Mouse (Mus musculus): ENCODE data around the gene Tsc2. TPM values are rescaled to one million over a fixed set of nuclear protein-coding genes. Genes with fewer than 3 reads are reported as not detected.

The Tsc2 gene
- total RNA-seq, 4 experiments from 2014 or later = 79.2 to 135 (median 111) TPM

DNA sequence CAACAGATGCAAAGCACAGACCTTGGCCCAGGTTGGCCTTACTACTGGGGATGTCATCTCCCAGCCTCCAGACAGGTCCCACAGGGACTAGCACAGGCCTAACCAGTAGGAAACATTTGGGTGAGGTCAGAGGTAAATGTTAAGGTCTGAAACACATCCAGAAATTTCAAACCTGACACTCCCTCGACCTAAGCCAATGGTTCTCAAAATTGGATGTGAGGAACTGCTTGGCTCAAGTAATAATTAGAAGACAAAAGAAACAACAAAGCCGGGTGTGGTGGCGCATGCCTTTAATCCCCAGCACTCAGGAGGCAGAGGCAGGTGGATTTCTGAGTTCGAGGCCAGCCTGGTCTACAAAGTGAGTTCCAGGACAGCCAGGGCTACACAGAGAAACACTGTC lies 14.0 kb upstream of the Tsc2 start:
- no peak for DNase-seq

DNA sequence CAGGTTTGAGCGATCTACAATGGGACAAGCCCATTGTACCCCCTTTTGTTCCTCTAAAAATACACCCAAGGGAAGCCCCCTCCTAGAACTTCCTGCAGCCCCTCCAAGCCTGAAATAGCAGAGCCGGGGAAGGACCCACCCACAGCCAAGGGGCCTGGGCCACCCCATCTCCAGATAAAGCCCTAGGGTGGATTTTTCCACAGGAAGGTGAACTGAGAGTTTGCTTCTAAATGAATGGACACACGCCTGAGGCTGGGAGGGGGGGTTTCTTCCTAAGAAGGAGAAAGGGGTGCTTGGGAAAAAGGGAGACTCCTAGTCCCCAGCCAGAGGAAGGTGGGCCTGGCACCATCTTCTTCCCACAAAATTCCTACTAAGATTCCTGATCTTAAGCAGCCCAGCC lies 13.5 kb upstream of the Tsc2 start:
- no peak for DNase-seq

DNA sequence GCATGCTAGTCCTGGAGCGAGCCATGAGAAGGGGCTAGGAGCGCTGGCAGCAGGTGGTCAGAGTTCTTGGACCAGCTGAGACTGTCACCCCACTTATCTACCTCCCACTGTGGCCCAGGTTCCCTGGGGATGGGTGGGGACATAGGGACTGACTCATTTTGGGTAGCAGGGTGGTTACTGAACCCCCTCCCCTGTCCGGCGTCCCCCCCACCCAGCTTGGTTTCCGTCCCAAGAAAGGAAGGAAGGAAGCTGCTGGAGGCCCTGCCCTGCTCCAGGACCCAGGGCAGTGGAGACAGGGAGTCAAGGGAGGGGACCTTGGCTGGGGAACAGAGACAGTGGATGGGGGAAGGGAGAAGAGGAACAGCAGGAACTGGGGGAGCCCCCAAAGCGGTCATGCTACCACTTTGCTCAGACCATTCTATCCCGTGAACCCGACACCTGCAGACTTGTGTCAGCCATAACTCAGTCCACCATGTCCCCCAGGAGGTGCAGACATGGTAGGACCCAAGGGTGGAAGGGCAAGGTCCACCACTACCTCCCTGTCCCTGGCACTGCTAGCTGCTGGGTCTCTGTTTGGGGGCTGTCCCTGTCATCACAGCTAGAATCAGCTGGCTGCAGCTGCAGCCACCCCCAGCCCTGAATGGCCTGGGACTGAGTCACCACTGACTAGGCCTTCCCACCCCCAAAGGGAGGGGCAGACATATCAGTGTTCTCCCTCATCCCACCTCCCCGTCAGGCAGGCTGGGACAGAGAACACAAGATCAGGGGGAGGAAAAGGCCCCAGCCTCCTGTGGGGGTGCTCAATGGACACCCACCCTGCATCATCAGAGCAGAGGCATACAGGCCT lies 12.7 kb upstream of the Tsc2 start:
- DNase-seq = no peak

DNA sequence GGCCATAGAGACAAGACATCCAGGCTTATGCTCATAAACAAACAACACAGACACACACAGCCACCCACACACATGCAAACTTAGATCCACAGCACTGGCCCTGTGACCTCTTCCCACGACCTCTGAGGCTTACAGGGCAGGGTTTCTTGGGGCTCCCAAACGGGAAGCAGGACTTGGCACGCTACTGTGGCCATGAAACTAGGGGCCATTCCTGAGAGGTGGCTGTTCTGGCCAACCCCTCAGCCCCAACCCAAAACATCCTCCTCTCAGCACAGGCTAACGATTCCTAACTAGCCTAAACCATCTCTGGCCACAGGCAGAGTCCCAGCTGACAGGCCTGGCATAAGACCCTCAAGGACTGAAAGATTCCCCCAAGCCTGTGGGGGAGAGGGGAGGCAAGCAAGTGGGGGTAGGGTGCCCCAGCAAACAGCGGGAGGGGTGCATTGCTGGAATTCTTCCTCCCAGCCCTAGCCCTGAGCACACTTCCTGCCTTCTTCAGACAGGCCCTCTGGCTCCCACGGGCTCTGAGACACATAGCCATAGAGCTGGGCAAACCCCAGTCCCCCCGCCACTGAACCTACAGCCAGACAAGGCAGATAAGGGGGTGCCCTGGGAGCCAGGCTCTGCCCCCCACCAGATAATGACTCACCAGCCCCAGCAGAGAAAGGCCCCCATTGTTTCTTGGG lies 11.7 kb upstream of the Tsc2 start:
- no peak for DNase-seq

DNA sequence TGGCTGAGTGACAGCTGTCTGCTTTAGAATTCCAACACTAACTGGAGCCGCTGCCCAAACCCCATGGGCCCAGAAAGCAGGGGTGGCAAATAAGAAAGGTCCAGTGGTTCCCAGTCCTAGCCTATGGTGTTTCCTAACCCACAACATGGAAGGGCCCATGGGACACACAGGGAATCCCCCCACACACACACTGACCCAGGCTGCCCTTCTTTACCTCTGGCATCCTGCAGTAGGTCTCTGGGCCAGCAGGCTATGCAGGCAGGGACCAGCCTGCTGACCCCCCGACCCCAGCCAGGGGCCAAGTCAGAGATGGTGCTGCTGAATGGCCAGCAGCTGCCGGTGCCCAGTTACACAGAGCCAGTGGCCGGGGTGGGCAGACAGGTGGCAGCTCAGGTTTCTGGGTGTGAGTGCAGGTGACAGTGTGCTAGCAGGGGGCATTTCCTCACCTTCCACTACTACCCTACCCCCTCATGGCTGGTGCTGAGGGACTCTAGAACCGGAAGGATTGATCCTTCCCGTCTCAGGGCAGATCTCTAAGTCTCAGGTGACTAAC lies 10.4 kb upstream of the Tsc2 start:
- DNase-seq = no peak

DNA sequence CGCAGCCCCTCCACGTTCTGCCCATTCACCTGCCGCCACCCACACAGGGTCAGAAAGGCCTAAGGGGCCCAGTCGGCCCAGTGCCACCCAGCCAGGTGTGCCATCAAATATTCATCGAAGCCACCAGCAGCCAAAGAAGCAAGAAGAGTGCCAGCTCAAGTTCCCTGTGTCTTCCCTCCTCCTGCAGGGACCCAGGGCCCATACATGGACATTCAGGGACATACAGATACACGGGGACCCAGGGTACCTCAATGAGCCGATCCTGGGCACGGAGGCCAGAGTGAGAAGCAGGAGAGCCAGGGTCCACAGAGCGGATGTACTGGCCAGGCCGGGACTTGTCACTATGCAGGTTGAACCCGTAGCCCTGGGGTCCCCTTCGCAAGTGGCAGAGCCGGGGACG lies 9.5 kb upstream of the Tsc2 start:
- no peak for DNase-seq

DNA sequence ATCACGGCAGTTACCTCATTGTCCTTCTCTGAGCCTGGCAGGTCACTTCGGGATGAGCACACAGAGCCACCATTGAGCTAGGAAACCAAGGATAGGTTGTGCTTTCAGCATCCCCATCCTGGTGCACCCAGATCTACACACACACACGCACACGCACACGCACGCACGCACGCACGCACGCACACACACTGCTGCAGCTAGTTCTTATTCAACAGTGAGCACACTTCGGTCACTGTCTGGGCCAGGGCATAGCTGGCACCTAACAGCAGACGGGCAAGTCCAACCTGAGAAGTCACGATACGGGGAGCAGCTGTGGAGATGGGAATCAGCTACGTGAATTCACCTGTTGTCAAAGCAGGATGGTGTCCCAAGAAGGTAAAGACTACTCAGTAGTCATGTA lies 8.2 kb upstream of the Tsc2 start:
- no peak for DNase-seq

DNA sequence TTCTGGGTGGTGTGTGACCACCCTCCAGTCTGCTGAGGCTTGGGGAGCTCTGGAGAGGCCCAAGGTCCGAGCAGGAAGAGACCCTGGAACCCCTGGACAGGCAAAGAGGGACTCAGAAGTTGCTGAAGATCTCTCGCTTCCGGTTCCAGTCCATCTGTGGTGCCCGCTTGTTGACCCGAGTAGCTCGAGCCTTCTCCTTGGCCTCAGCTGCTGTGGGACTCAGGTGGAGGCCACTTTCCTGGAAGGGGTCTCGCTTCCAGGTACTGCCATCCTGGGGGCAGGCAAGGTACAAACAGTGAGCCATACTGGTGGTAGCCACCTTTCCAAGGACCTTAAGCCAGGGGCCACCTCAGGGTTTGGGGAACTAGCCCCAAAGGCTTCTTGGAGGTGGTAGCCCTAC lies 7.7 kb upstream of the Tsc2 start:
- DNase-seq = no peak

DNA sequence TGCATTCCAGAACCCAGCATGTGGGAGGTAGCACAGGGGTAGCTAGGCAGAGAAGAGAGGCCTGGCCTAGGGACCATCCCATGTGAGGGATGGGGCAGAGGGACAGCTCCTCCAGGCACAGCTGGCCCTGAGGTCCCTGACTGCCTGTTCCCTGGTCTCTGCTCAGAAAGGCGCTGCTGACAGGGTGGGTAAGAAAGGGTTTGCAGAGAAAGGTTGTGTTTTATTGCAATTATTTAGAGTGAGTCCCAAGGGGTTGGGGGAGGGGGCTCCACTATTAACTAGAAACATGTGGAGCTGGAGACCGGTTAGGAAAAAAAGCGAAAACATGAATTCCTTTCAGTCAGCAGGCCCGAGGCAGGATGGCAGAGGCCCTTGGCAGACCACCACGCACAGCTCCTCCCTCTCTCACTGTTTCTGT lies 7.2 kb upstream of the Tsc2 start:
- DNase-seq = no peak

DNA sequence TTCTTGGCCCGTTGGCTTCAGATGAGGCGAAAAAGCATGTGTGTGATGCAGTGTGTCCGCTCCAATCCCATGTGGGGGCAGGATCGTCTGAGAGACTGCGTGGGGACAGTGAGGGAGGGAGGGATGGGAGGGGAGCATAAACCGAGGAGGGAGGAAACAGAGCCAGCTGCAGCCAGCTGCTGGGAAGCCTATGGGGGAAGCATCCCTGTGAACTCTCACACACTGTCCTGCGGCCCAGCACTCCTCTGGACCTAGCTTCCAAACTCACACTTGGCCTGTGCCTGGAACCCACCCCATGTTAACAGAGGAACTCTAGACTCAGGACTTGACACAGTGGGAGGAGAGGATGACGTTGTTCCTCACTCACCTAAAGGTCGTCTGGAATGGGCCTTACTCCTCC lies 6.4 kb upstream of the Tsc2 start:
- no peak for DNase-seq

DNA sequence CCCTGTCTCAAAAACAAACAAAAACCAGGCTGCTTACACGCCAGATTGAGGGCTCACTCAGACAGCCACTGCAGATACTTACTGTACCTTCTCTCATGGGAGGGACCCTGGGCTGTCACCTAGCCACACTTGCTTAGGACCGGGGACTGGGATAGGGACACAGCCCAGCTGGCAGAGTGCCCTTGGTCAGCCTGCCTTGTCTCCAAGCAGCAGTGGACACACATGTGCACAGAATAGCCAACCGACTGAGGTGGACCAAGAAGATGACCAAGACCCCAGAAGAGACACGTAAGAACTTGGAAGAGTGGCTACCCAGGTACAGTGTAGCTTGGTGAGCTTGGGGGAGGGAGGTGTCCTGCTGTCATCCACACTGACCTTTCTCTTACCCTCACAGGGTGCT lies 5.8 kb upstream of the Tsc2 start:
- no peak for DNase-seq

DNA sequence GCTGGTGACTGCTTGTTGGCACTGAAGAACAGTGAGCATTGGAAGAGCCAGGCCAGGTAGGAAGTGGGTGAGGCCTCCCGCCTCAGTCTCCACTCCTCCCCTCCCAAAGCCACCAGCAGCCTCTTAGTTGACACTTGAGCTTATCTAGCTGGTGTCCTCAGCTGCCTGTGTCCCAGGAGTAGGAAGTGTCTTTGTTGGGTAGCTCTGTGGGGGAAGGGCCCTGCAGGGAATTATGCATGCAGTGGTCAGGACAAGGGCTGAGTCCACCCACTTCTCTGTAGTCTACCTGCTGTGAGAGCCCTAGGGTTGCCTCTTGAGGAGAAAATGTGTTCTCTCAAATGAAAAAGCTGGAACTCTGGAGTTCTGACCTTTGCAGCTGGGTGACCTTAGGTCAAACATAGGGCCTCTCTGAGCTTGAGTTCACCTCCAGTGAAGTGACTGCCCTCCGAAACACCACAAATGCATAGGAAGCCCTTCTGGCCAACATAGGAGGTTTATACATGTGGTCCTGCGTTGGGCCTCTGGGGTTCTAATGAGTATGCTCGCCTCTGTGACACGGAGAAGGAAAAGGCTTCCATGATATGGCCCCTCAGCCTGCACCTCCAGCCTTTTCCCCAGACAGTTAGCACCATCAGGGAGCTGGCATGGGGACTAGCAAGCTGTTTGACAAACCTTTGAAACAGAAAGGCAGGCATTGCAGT lies 4.5 kb upstream of the Tsc2 start:
- no peak for DNase-seq

DNA sequence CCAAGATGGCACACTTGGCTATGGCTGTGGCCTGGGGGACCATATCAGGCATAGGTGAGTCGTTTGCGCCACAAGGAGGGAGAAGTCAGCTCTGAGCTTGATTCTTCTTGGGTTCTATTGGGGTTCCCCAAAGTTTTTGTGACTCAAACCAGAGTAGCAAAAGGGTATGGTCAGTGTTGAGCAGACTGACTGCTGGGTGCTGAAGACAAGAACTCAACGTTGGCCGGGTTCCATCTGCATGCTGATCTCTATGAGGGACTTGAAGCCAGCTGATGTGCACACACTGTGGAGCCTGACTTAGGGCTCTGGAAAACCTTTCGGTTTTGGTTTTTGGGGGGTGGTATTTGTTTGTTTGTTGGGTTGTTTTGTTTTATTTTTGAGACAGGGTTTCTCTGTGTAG lies 3.3 kb upstream of the Tsc2 start:
- no peak for DNase-seq

DNA sequence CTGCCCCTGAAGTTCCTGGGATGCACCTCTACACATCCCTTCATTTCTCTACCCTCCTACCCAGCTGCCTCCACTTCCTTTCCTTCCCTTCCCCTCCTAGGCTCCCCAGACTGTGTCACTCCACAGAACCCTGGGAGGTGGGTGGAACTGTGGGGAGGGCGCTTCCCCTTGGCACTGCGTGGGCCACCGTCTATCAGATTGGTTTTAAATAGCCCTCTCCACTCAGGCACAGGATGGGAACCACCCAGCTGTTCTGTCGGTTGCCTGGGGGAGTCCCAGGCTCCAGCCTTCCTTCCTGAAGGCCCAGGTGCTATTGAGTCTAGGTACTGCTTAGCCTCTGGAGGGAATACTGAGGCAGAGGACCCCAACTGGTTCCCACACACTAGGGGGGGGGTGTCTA lies 2.6 kb upstream of the Tsc2 start:
- DNase-seq = no peak

DNA sequence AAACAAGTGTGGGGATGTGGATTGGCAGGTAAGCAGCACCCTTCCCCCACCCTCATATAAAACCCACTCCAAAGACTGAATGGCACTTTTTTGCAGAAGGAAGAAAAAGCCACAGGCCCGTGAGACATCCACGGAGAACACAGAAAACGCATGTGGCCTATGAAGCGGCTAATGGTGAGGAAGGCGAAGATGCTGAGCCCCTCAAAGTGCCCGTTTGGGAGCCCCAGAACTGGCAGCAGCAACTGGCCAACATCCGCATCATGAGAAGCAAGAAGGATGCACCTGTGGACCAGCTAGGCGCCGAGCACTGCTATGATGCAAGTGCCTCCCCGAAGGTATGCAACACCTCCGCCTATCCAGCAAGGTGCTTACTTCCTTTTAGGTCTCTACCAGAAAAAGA lies 1.4 kb upstream of the Tsc2 start:
- no peak for DNase-seq

DNA sequence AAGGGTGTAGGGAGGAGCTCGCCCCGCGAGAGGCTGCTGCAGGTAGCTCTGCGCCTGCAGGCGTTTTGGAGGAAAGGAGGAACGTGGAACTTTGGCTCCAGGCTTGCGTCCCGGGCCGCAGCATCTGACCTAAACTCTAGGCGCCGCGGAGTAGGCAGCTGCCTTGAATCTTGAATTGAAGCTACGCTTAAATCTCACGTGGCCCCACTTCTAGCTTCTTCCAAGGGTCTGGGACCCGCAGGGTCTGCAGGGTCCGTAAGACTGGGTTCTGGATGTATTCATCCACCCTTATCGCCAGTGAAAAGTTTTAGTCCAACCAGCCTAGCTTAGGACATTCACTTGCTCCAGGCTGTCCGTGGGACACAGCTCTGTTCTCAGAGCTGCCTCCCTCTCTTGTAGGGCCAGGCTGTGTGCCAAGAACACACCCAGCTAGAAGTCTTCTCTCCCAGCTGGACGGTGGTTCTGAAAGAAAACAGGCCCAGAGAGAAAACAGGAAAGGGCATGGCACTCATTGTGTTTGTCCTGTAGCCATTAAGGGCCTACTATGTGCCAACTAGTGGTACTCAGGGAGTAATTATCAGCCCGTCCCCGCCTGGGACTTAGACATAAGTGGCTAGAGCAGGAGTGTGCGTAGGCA lies 501 bp upstream of the Tsc2 start:
- DNase-seq = no peak

DNA sequence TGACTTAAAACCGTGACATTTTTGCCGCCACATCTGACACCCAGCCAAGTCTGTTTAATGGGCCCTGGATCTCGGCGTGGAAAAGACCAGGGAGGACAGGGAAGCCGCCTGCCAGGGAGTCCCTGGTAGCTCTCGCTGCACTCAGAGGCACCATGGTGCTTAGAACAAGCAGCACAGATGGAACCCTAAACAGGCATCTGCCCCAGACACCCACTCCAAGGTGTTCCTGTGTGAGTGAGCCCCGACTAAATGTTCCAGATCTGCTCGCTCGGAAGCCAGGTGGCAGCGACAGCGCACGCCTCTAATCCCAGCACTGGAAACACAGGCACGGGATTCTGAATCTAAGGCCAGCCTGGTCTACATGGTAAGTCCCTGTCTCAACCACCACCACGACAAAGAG lies 2.4 kb downstream of the Tsc2 start:
- no peak for DNase-seq

DNA sequence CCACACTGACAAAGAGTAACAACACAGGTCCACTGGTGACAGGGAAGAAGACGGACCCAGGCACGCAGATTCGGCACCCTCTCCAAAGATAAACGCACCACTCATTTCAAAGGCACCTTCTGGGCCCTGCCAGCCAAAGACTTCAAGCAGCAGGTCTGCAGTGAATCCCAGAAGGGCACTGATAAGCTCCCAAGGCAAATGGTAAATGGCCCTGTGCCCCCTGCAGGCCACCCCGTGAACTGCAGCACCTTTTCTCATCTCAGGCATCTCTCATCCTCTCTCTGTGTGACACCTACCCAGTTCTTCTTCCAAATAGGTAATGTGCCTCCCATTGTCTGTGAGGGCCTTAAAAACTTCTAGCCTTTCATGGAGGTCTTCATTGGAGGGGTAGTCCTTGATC lies 3.8 kb downstream of the Tsc2 start:
- DNase-seq = peak; percentile 61

DNA sequence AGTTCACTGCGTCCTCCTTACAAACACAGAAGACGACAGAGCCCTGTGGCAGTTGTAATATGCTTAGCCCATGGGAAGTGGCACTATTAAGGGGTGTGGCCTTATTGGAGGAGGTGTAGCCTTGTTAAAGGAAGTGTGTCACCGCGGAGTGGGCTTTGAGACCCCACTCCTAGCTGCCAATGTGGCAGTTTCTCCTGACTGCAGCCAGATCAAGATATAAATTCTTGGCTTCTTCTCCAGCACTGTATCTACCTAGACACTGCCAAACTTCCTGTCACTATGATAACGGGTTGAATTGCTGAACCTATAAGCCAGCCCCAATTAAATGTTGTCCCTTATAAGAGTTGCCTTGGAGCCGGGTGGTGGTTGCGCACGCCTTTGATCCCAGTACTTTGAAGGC lies 7.0 kb downstream of the Tsc2 start:
- DNase-seq = no peak

DNA sequence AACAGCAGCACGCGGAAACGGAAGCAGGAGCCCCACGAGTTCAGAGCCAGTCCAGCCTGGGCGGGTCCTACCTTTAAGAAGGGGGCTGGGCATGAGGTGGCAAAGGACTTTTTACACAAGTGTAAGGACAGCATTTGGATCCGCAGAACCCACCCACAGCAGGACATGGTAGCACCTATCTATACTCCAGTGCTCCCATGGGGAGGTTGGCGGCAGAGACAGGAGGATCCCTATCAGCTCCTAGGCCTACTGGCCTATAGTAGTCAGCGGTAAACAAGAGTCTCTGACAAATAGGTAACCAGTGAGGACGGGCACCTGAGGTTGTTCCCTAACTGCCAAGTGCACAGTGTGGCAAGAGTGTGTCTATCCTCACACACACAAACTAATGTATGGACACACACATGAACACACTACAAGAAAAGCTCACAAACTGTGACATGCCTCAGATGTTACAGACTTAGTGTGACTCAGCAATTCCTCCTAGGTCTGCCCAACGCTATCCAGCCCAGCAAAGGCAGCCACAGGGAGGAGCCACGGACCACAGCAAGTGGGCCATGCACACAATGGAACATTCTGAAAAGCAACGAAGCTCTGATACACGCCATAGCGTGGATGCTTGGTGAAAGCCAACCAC lies 14.8 kb downstream of the Tsc2 start:
- DNase-seq = no peak

DNA sequence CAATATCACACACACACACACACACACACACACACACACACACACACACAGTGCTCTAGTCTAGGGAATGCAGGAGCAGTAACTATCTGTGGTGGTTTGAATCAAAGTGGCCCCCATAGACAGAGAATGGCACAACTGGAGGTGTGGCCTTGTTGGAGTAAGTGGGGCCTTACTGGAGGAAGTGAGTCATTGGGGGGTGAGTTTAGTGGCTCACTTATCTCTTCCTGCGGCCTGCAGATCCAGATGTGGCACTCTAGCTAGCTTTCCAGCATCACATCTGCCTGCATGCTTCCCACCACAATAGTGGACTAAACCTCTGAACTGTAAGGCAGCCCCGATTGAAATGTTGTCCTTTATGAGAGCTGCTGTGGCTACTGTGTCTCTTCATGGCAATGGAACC lies 21.7 kb downstream of the Tsc2 start:
- no peak for DNase-seq

DNA sequence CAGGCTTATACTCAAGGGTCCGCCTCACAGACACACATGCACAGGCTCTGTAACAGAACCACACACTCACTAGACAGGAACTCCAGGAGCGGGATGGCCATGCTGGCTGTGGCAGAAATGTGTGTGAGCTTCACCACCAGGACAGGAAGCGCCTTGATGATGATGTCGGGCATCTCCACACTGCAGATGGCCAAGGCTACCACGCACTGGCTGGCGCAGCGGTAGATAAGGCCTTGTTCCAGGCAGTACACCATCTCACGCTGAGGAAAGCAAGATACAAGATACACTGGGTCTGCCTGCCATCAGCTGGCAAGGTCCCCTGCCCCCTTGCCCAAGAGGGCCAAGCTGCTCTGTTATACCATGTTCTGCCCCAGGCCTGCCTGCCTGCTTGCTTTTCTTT lies 23.6 kb downstream of the Tsc2 start:
- no peak for DNase-seq

All from adrenal gland, adult 8-10 months (tissue).